Mouse (Mus musculus) layer of hippocampus, adult 2 months (tissue): ENCODE data around the gene Samd8. TPM values are rescaled to one million over a fixed set of nuclear protein-coding genes. Genes with fewer than 3 reads are reported as not detected.

Experiments
- DNase-seq, 2 experiments: peaks; one replicate each; pipeline ENCODE4 v3.0.0; 2022; ENCODE audit warnings: low spot score in 2 of 2
- H3K27ac ChIP-seq: fragments of 200-600 bp; 2 replicates; pipeline ENCODE4 v1.8.1; 2022
- H3K4me3 ChIP-seq: fragments of 200-600 bp; 2 replicates; pipeline ENCODE4 v1.8.1; 2022; ENCODE audit warnings: mild to moderate bottlenecking
- CTCF ChIP-seq: fragments of 200-600 bp; conservative IDR thresholded peaks from 2 replicates; pipeline ENCODE4 v1.8.1; 2022; ENCODE audit warnings: antibody characterized with exemption, mild to moderate bottlenecking, moderate library complexity
- long read RNA-seq, 2 experiments: library from polyadenylated mRNA; stranded (forward); transcript quantifications; one replicate each; pipeline ENCODE4 v2.0.0; 2021; ENCODE audit warnings: borderline mapping rate in 2 of 2
- total RNA-seq, 2 experiments: library from RNA; stranded (reverse); gene quantifications; 2 replicates each; pipeline ENCODE4 v1.2.3; 2021

Samd8 gene
- 10 to 100 TPM; 79.3 to 82.6 TPM for total RNA-seq
- long read RNA-seq, experiment 1, partial matches to known transcripts: 0 of 16 reads
- long read RNA-seq, experiment 1, other reads (novel, unspliced or antisense): 16 of 16 reads
- long read RNA-seq, experiment 2, partial matches to known transcripts: 0 of 21 reads
- long read RNA-seq, experiment 2, other reads (novel, unspliced or antisense): 20 of 21 reads

DNA sequence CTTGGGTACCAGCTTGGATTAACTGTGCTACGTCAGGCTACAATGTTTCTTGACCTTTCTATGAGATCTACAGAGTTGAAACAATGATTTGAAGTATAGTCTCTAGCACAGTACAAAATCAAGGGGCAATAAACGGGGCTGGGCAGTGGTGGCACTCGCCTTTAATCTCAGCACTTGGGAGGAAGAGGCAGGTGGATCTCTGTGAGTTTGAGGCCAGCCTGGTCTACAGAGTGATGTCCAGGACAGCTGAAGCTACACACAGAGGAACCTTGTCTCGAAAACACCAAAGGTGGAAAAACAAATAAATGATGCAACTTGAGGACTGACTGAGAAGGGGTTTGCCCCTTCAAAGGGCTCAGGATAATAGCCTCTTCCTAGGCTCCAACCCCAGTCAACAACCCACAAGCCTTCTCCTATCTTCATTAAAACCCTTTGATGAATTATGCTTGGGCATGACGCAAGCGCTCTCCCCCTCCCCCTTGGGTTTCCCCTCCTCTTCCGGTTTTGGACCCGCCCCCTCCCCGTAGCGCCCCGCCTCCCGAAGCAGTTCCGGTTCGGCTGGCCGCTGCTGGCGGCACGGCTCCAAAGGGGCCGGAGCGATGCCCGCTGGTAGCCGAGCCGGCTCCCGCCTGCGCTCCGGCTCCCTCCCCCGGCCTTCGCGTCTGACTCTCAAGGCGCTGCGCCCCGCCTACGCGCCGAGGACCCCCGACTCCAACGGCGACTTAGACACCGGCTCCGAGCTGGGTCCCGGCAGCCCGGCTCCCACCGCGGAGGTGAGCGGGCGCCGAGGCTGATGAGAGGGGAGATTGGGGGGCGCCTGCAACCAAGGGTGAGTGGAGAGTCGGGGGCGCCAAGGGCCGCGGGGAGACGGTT, at the start of gene Samd8:
TSS of gene Samd8 (plus strand) at position 524 of the 873 bp plus-strand sequence.
- DNase-seq: peak; percentile 86 to 89
- Histone ChIP-seq H3K4me3 (peak within 1 kb of the TSS; percentile 81), H3K27ac (peak within 1 kb of the TSS; percentile 95)
- TF ChIP-seq CTCF: no peak

DNA sequence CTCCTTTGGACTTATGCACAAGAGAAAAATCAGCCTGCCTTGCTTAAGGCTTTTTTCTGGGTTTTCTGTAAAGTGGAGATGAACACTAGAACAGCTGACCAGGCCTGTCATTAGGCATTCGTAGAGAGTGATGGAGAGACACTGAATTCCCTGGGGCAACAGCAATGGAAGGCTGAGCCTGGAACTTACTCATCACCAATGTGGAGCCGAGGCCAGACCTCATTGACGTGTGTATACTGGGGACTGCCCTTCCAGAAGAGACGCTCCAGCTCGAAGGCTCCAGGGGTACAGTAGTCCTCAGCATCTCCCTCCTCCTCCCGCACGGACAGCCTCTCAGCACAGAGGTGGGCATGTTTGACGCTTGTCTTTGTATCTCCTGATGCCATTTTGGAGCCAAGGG, 47.6 kb upstream of the Samd8 start:
- no peak for TF ChIP-seq CTCF
- no peak for DNase-seq
- Histone ChIP-seq H3K27ac (peak overlapping the region; percentile 78), H3K4me3 (no peak overlapping the region)

DNA sequence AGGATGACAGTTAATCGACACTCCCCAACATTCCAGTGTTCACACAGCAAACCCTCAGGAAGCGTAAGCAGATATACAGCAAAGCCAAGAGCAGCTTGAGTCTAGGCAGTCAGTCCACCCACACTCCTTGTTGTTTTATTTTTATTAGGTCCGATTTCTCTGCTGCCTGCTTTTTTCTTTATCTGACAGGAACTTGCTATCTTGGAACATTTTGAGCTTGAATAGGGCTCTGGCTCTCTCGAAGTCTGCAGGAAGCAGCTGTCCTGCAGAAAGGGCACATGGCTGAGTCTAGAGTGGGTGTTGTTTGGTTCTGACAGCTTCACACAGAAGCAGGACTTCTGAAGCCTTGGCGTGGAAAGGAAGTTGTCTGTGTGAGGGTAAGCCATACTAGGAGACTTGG, 47.1 kb upstream of the Samd8 start:
- Histone ChIP-seq H3K27ac (peak overlapping the region; percentile 78), H3K4me3 (no peak overlapping the region)
- no peak for TF ChIP-seq CTCF
- DNase-seq: no peak

DNA sequence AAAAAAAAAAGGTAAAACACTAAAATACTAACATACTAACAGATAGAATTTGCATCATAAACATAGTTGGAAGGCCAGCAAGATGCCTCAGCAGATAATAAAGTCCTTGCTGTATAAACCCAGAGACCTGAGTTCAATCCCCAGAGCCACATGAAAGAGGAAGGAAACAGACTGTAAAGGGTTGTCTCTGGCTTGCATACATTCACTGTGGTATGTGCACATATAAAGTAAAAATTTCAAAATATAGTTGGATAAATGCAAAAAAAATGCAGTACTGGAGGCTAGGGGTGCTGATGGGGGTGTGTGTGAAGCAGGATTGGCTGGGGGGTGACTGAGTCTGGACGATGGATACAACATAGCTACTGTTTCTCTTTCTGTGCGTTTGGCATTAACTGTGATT, 44.9 kb upstream of the Samd8 start:
- TF ChIP-seq CTCF: no peak
- no peak for DNase-seq
- Histone ChIP-seq H3K27ac (peak overlapping the region; percentile 94; the same call in 1 of the 2 replicates), H3K4me3 (no peak overlapping the region)

DNA sequence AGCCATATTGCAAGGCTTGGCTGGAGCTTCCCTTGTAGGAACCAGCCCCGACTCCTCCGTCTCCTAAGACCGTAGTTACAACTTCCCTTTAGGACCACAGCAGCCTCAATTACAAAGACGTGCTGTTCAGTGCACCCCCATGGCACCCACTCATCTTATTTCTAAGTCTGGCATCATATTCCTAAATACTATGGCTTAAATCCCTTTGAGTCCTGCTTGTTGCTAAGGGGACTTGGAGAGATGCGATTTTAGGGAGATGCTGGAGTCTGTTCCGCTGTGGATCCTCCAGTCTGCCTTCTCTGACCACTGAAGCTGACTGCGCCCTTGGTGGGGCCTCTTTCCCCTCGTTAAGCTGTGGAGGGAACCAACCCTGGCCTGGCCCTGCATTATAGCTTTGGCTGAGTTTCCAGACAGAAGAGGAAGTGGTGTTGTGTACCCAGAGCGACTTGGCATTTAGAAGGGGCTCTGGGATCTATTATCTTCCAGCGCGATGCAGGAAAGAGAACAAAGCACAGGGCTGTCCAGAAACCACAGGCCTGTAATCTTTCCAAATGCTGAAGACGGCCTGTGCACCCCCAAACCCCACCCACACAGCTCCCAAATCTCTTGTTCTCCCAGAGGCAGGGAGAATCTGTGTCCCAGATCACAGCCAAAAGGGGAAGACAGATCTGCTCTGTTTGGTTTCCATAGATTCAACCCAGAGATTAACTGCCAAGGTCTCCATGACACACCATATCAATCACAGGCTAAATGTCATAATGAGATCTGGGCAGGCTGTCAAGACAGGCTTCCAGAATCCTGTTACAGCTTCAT, 43.4 kb upstream of the Samd8 start:
- DNase-seq: peak; percentile 53 to 57
- Histone ChIP-seq H3K4me3 (no peak overlapping the region), H3K27ac (peak overlapping the region; percentile 94)
- TF ChIP-seq CTCF: no peak

DNA sequence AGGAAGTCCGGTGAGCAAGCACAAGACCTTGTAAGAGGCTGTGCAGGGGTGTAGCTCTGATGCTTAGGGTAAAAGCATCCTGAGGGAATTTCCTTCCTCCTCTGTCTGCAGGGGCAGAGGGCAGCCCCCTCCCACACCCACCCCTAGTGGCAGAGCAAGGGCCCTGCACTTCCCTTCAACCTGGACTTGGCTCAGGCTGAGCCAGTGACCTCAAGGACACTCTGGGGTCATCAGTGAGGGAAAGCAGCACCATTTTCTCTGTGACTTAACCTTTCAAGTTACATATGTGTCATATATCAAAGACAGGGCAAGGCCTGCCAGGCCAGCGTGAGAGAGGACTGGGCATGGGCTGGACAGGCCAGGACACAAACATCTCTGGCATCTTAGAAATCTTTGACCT, 40.8 kb upstream of the Samd8 start:
- peak; percentile 36; the same call in 1 of the 2 replicates for TF ChIP-seq CTCF
- no peak overlapping the region for H3K4me3 ChIP-seq
- DNase-seq: no peak
- H3K27ac ChIP-seq: no peak overlapping the region

DNA sequence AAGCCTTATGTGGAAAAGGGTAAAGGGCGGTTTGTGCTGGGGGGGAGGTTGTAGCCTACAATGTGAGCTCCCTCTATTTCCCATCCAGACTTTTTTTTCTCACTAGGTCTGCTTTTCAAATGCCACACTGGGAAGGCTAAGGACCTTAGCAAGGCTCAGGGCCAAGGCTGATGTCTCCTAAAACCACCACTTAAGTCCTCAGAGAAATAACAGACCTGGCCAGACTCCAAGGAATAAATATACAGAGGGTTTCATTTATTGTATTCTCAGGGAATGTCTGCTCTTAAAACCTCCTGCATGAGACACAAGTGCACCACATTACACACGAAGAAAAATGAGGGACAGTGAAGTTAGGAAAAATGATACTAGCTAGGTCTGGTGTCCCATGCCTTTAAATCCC, 39.1 kb upstream of the Samd8 start:
- no peak overlapping the region for H3K4me3 ChIP-seq
- DNase-seq: no peak
- H3K27ac ChIP-seq: 0 out of 2 replicates have a peak overlapping the region, but pooled peaks have one; percentile 14
- no peak for TF ChIP-seq CTCF

DNA sequence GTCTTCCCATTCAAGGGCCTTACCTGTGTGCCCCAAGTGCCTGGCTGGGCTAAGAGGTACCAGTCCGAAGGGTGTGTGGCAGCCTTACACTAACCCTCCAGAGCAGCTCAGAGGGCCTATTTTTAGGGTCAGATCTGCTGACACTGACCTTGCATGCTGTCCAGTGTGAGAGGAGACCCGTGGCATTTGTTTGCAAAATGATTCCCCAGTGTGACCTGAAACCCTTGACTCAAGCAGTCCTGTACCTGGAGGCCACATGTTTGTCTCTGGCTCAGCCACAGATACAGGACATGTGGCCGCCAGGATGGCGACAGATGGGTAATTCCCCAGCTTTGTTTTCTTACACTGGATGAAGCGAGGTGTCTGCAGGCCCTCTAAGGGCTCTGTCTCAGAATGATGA, 35.8 kb upstream of the Samd8 start, which contains the start of gene Dupd1:
TSS of gene Dupd1 (minus strand) at position 91 of the 400 bp plus-strand sequence.
- Histone ChIP-seq H3K4me3 (no peak within 1 kb of the TSS), H3K27ac (no peak within 1 kb of the TSS)
- no peak for DNase-seq
- no peak for TF ChIP-seq CTCF

DNA sequence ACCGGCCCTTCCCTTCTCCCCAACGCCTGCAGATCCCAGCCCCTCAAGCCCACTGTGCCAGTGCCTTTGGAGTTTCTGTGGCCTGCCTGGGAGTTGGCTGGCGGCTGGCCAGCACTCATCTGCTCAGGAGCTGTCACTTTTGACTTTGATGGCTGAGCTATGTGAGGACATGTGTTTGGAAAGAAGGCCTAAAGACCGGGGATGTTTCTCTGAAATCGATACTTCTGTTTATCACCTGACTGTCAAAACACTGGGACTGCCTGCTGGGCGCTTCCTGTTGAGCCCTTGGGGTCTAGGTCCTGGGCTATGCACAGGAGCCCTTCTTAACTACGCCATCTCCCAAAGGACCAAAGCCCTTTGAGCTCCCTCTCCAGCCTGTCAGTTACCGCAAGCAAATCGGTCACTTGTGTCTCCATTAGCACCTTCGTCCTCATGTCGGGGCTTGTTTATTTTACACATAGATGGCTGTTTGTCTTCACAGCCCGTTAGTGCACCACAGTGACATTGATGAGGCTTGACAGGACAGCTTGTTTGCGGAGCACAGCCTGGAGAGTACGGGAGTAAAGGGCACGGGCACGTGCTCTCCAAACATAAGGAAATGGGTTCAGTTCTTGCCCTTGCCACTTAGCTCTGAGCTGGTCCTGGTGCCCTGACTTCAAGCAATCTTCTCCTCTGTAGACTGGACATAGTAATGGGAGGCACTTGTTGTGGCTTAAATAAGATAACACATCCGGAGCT, 30.5 kb upstream of the Samd8 start:
- DNase-seq: no peak
- H3K4me3 ChIP-seq: no peak overlapping the region
- TF ChIP-seq CTCF: no peak
- no peak overlapping the region for H3K27ac ChIP-seq

DNA sequence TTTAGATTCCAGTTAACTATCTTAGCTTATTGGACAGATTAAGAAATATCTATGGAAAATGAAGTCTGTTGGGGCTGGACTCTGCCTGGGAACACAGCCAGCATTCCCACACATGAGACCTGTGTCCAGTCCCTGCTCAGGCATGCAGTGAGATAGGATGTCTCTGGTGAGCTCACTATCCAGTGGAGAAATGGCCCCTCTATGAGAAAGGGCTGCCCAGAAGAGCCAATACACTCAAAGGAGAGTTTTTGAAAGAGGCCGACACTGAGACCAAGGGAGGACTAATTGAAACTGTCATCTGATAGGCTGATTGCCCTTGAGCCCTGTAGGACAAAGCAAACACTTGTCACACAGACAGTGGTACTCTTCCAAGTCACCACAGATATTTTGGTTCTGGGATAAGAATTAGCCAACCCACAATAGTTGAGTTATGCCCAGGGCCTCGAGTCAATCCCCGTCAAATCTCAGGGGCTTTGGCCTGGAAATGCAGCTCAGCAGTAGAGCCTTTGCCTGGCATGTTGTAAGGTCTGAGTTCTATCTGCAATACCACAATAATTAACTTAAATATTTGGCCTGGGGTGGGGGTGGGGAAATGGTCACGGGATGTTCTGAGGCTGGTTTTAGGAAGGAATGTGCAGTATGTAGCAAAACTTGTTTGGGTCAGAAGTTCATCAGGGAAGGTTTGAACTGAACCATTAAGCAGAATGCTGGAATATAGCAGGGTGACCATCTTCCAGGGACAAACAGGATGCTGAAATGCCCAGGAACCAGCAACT, 29.7 kb upstream of the Samd8 start:
- Histone ChIP-seq H3K27ac (no peak overlapping the region), H3K4me3 (no peak overlapping the region)
- TF ChIP-seq CTCF: no peak
- no peak for DNase-seq

DNA sequence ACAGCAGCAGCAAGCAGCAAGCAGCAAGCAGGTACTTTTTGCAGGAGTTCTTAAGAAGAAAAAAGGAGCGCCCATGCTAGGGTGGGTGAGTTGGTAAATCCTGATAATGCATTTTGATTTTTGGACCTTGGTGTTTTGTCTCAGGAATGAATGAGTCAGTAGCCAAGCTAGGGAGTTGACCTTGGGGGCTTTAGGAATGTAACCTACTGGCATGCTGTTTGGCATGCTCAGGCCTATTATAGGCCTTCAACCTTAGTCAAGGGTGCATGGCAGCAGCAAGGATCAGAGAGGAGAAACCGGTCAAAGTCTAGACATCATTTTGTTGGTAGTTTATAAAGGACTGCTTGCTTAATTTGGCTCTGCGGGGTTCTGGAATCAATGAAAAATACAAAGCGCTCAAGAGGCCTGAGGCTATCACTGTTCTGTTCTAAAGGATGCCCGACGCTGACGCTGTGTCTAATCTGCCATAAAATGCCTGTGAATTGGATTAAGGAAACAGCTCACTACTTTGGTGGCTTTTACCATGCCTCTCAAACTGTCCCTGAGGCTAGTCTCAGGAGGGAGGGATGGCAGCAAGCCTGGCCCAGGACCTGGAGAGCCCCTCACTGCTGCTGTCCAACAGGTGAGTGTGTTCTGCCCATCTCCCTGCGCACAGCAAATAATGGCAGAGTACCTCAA, 28.2 kb upstream of the Samd8 start:
- no peak overlapping the region for H3K27ac ChIP-seq
- DNase-seq: no peak
- no peak overlapping the region for H3K4me3 ChIP-seq
- TF ChIP-seq CTCF: no peak
